Mouse (Mus musculus): ENCODE data around the gene Cd40.

The Cd40 gene

GRCm38 (mm10) chr2:165100749-165101148 is 45.3 kb downstream of the Cd40 start:
- DNase-seq (ENCODE audit: low spot score in 2 of 2), result no peak

GRCm38 (mm10) chr2:165102920-165103319 is 47.5 kb downstream of the Cd40 start:
- no peak for DNase-seq (ENCODE audit: low spot score in 2 of 2)

GRCm38 (mm10) chr2:165105513-165106079 is 50.2 kb downstream of the Cd40 start:
- DNase-seq (ENCODE audit: low spot score in 2 of 2), result no peak

- no peak for DNase-seq (ENCODE audit: low spot score in 2 of 2)
These were observed 51.2 kb downstream of the Cd40 start for GRCm38 (mm10) chr2:165106585-165106984.

GRCm38 (mm10) chr2:165112149-165112548 is 56.7 kb downstream of the Cd40 start:
- peak; percentile 76 to 93 for DNase-seq (ENCODE audit: low spot score in 2 of 2)

GRCm38 (mm10) chr2:165113733-165114132 is 58.3 kb downstream of the Cd40 start:
- no peak for DNase-seq (ENCODE audit: low spot score in 2 of 2)

GRCm38 (mm10) chr2:165120765-165121164 is 65.3 kb downstream of the Cd40 start:
- DNase-seq (ENCODE audit: low spot score in 2 of 2), result no peak

GRCm38 (mm10) chr2:165121206-165121840 is 65.9 kb downstream of the Cd40 start:
- no peak for DNase-seq (ENCODE audit: low spot score in 2 of 2)
